Mouse (Mus musculus) heart, embryonic 11.5 days (tissue): ENCODE results near the gene Myh7. TPM values are rescaled to one million over a fixed set of nuclear protein-coding genes. Genes with fewer than 3 reads are reported as not detected.
"Not testable (repeated sequence)": the region's sequence is repeated elsewhere in the genome, so short reads cannot be mapped to it uniquely, and the experiment has no call there.

Experiments used
- ATAC-seq: fragments of 200-750 bp; cut with Nextera tagmentation; replicated peaks from 2 replicates; pipeline ENCODE4 v1.8.0; 2017; ENCODE audit warnings: moderate library complexity; ENCODE audit not compliant: insufficient number of reproducible peaks, low FRiP score, low TSS enrichment
- H3K27ac ChIP-seq: fragments of 300-500 bp; sonication (generic); 2 replicates; pipeline ENCODE4 v1.5.1; 2014; ENCODE audit warnings: mild to moderate bottlenecking, low read depth, low read length
- H3K27me3 ChIP-seq: fragments of 300-500 bp; sonication (generic); 2 replicates; pipeline ENCODE4 v1.6.1; 2014; ENCODE audit warnings: mild to moderate bottlenecking, low read length, mixed read lengths; ENCODE audit not compliant: control insufficient read depth, insufficient read depth
- H3K36me3 ChIP-seq: fragments of 300-500 bp; sonication (generic); 2 replicates; pipeline ENCODE4 v1.6.1; 2014; ENCODE audit warnings: mild to moderate bottlenecking, low read length, moderate library complexity, mixed read lengths; ENCODE audit not compliant: control insufficient read depth, insufficient read depth
- H3K4me1 ChIP-seq: fragments of 300-500 bp; sonication (generic); 2 replicates; pipeline ENCODE4 v1.6.1; 2014; ENCODE audit warnings: low read length; ENCODE audit not compliant: control insufficient read depth, insufficient read depth
- H3K4me2 ChIP-seq: fragments of 300-500 bp; sonication (generic); 2 replicates; pipeline ENCODE4 v1.6.1; 2014; ENCODE audit warnings: mild to moderate bottlenecking, moderate library complexity
- H3K4me3 ChIP-seq: fragments of 300-500 bp; sonication (generic); 2 replicates; pipeline ENCODE4 v1.5.1; 2014; ENCODE audit warnings: low read depth, low read length
- H3K9ac ChIP-seq: fragments of 300-500 bp; sonication (generic); 2 replicates; pipeline ENCODE4 v1.6.1; 2014; ENCODE audit warnings: mild to moderate bottlenecking, low read depth, low read length, moderate library complexity
- H3K9me3 ChIP-seq: fragments of 300-500 bp; sonication (generic); replicated peaks from 2 replicates; pipeline ENCODE4 v1.6.1; 2016; ENCODE audit warnings: low read length; ENCODE audit not compliant: control insufficient read depth
- WGBS: fragments of 180-500 bp; shearing (Covaris S2); extraction: QIAGEN DNeasy Blood & Tissue Kit; methylation state at CpG from one replicate; pipeline ENCODE4 v1.1.7; 2014; ENCODE audit not compliant: insufficient replicate concordance; 5-methylcytosine and 5-hydroxymethylcytosine counted together
- polyA plus RNA-seq: library from polyadenylated mRNA; unstranded; fragments of >200 nt; fragmentation: Nextera tagmentation; extraction: Ambion mirVana; gene quantifications from 2 replicates; pipeline ENCODE4 v1.2.1, GENCODE M21; 2014

Gene Myh7
- polyA plus RNA-seq, 1 experiment from 2014 or later, result 3,446 TPM

DNA sequence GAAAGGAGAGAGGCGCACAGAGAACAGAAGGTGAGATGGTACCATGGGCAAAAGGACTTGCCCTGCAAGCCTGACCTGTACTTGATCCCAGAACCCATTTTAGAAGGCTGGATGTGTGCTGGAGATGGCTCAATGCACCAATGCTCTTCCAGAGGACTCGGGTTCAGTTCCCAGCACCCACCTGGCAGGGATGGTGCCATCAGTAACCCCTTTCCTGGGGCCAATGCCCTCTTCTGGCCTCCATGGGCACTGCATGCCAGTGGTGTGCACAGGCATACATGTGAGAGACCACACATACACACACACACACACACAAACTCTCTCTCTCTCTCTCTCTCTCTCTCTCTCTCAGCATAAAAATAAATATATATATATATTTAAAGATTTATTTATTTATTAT is 7.0 kb upstream of the Myh7 start:
- peaks cover 35% of the 10 kb centered on the region for H3K4me1 ChIP-seq

DNA sequence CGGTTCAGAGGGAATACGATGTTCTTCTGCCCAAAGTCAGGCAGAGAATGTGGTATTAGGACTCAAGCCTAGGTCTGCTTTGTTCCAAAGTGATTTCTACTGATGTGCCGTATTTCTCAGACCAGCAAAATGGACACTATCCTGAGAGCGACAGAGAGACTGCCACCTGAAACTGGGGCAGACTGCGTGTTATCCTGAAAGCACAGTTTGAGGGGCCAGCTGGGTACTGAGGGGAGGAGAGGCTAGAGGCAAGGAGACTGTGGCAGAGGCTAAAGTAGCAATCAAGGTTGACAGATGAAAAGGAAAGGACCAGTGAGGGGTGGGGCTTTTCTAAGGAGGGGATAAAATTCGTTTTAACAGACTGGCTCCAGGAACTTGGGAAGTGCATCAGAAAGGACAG is 6.4 kb upstream of the Myh7 start:
- Histone ChIP-seq H3K4me3 (no peak overlapping the region), H3K9ac (no peak overlapping the region), H3K4me1 (peaks cover 40% of the 10 kb centered on the region), H3K27me3 (peaks cover 7% of the 10 kb centered on the region; the same call in 1 of the 2 replicates), H3K27ac (peak overlapping the region; percentile 58), H3K9me3 (no peaks in the 10 kb centered on the region), H3K36me3 (no peaks in the 10 kb centered on the region), H3K4me2 (no peak overlapping the region)
- ATAC-seq, result no peak
- WGBS, result 77% methylated on average over 6 of the region's 6 CpGs

More for the DNA sequence above, 7.0 kb upstream of the Myh7 start:
- peaks cover 5% of the 10 kb centered on the region; the same call in 1 of the 2 replicates for H3K27me3 ChIP-seq
- no peak overlapping the region for H3K4me2 ChIP-seq
- H3K9me3 ChIP-seq, result no peaks in the 10 kb centered on the region
- H3K36me3 ChIP-seq, result no peaks in the 10 kb centered on the region
- 94% methylated on average over 2 of the region's 2 CpGs for WGBS
- no peak overlapping the region for H3K9ac ChIP-seq
- H3K4me3 ChIP-seq, result no peak overlapping the region
- H3K27ac ChIP-seq, result peak overlapping the region; percentile 58; the same call in 1 of the 2 replicates
- no peak for ATAC-seq

- H3K4me3 ChIP-seq, H3K27ac ChIP-seq, H3K9ac ChIP-seq, H3K9me3 ChIP-seq, H3K4me2 ChIP-seq, H3K36me3 ChIP-seq, H3K27me3 ChIP-seq, ATAC-seq: not testable (repeated sequence)
- 77% methylated on average over 5 of the region's 5 CpGs for WGBS
- H3K4me1 ChIP-seq, result peaks cover 48% of the 10 kb centered on the region
Measured at GRCm38 (mm10) chr14:54999868-55000267, 5.4 kb upstream of the Myh7 start.

DNA sequence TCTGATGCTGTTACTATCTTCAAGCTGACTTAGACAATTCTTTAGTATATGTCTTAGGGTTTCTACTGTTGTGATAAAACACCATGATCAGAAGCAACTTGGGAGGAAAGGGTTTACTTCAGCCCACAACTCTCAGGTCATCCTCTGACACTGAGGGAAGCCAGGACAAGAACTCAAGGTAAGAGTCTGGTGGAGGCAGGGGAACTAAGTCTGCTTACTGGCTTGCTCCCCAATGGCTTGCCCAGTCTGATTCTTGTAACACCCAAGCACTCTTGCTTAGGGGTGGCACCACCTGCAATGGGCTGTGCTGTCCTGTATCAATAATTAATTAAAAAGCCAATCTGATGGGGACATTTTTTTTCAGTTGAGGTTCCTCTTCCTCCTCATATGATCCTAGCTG is 4.3 kb upstream of the Myh7 start:
- H3K9ac ChIP-seq, result no peak overlapping the region
- H3K4me1 ChIP-seq, result peaks cover 40% of the 10 kb centered on the region
- H3K36me3 ChIP-seq, result no peaks in the 10 kb centered on the region
- H3K27ac ChIP-seq, result peak overlapping the region; percentile 8
- no peak overlapping the region for H3K4me3 ChIP-seq
- H3K4me2 ChIP-seq, result no peak overlapping the region
- no peaks in the 10 kb centered on the region for H3K9me3 ChIP-seq
- ATAC-seq, result no peak
- H3K27me3 ChIP-seq, result peaks cover 7% of the 10 kb centered on the region; the same call in 1 of the 2 replicates

GRCm38 (mm10) chr14:54997297-54997696 is 2.9 kb upstream of the Myh7 start:
- peaks cover 28% of the 10 kb centered on the region for H3K4me1 ChIP-seq
- H3K27me3 ChIP-seq, result peaks cover 7% of the 10 kb centered on the region; the same call in 1 of the 2 replicates
- no peaks in the 10 kb centered on the region for H3K9me3 ChIP-seq
- H3K36me3 ChIP-seq, result no peaks in the 10 kb centered on the region
- peak overlapping the region; percentile 54 for H3K4me2 ChIP-seq
- no peak for ATAC-seq
- H3K4me3 ChIP-seq, result peak overlapping the region; percentile 8; the same call in 1 of the 2 replicates
- H3K27ac ChIP-seq, result peak overlapping the region; percentile 99
- peak overlapping the region; percentile 74 for H3K9ac ChIP-seq
- 38% methylated on average over 4 of the region's 4 CpGs for WGBS

DNA sequence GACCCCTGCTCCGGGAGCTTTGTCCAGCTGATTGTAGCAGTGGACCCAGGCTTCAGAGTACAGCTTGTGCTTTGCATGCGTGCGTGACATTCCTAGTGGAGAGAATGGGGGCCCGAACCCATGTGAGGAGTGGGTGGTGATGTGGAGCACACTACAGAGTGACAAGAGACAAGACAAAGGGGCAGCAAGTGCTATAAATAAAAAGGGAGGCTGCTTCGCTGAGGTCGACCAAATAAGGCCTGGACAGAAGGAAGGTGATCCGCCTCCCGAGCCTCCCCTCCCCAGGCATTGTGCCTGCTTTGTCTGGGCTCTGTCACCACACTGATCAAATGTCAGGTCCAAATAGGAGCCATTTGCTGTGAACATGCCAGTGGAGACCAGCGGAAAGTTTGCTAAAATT is 2.4 kb upstream of the Myh7 start:
- H3K4me2 ChIP-seq, result peak overlapping the region; percentile 70
- peaks cover 7% of the 10 kb centered on the region; the same call in 1 of the 2 replicates for H3K27me3 ChIP-seq
- H3K4me1 ChIP-seq, result peaks cover 23% of the 10 kb centered on the region
- H3K27ac ChIP-seq, result peak overlapping the region; percentile 99
- ATAC-seq, result peak; percentile 55
- H3K9ac ChIP-seq, result peak overlapping the region; percentile 74
- no peaks in the 10 kb centered on the region for H3K36me3 ChIP-seq
- H3K9me3 ChIP-seq, result no peaks in the 10 kb centered on the region
- peak overlapping the region; percentile 8 for H3K4me3 ChIP-seq
- WGBS, result 28% methylated on average over 9 of the region's 9 CpGs

GRCm38 (mm10) chr14:54995457-54996138 is 1.2 kb upstream of the Myh7 start:
- peak overlapping the region; percentile 99 for H3K27ac ChIP-seq
- H3K4me1 ChIP-seq, result peaks cover 21% of the 10 kb centered on the region
- H3K36me3 ChIP-seq, result no peaks in the 10 kb centered on the region
- H3K27me3 ChIP-seq, result peaks cover 7% of the 10 kb centered on the region; the same call in 1 of the 2 replicates
- no peak for ATAC-seq
- peak overlapping the region; percentile 59 for H3K9ac ChIP-seq
- WGBS, result 35% methylated on average over 14 of the region's 14 CpGs
- H3K4me3 ChIP-seq, result peak overlapping the region; percentile 18; the same call in 1 of the 2 replicates
- H3K9me3 ChIP-seq, result no peaks in the 10 kb centered on the region
- H3K4me2 ChIP-seq, result peak overlapping the region; percentile 70

DNA sequence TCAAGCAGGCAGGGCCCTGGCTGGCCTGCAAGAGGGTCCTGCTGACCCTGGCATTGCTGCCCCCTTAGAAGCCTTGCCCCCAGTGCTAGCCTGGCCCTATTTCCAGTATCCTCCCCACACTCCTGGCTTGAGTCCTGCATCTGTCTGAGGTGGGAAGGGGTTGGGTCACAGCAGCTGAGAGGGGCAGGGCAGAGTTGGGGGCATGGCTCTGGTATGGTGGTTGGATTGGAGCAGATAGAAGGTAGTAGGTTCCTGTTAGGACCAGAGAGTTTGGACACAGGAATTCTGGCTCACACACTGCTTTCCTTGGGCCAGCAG is 402 bp upstream of the Myh7 start:
- H3K4me1 ChIP-seq, result peaks cover 20% of the 10 kb centered on the region
- ATAC-seq, result no peak
- peak overlapping the region; percentile 59 for H3K9ac ChIP-seq
- peak overlapping the region; percentile 70 for H3K4me2 ChIP-seq
- peaks cover 7% of the 10 kb centered on the region; the same call in 1 of the 2 replicates for H3K27me3 ChIP-seq
- H3K27ac ChIP-seq, result peak overlapping the region; percentile 99
- H3K4me3 ChIP-seq, result peak overlapping the region; percentile 46; the same call in 1 of the 2 replicates
- no peaks in the 10 kb centered on the region for H3K9me3 ChIP-seq
- no peaks in the 10 kb centered on the region; the same call in 1 of the 2 replicates for H3K36me3 ChIP-seq

DNA sequence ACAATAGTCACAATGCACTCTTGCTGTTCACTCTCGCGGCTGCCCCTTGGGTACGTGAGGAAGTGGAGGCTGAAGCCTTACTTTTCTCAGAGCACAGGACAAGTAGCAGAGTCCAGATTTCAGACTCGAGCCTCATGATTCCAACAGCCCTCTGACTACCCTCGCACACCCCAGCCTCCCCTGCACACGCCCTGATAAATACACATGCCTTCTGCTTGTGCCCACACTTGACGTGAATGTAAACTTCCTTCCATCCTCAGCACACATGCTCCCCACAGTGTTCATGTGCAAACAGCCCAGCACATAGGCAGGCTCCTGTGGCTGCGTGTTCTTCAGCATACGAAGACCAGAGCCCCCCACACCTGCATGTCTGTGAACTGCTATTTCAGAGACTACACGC is 790 bp downstream of the Myh7 start:
- Histone ChIP-seq H3K4me3 (peak overlapping the region; percentile 46), H3K27me3 (peaks cover 7% of the 10 kb centered on the region; the same call in 1 of the 2 replicates), H3K36me3 (peaks cover 5% of the 10 kb centered on the region), H3K4me1 (peaks cover 20% of the 10 kb centered on the region), H3K27ac (peak overlapping the region; percentile 99), H3K9me3 (no peaks in the 10 kb centered on the region), H3K9ac (peak overlapping the region; percentile 91), H3K4me2 (peak overlapping the region; percentile 70)
- WGBS, result 46% methylated on average over 10 of the region's 10 CpGs
- ATAC-seq, result no peak
